Mouse (Mus musculus) CH12.LX (cell line): ENCODE results near the gene Gm45233. TPM values are rescaled to one million over a fixed set of nuclear protein-coding genes. Genes with fewer than 3 reads are reported as not detected.

ENCODE experiments used
- DNase-seq: peaks from one replicate; pipeline ENCODE4 v3.0.0-alpha.2; 2013; ENCODE audit errors: extremely low read depth
- H3K27ac ChIP-seq: 2 replicates; pipeline ENCODE4 v1.5.1; 2012; ENCODE audit warnings: low read depth, mild to moderate bottlenecking, control low read depth, moderate library complexity; ENCODE audit not compliant: insufficient read depth
- H3K27me3 ChIP-seq: replicated peaks from 2 replicates; pipeline ENCODE3; 2012; ENCODE audit warnings: inconsistent platforms
- H3K36me3 ChIP-seq, 2 experiments: replicated peaks in 1 of 2; 2 replicates each; pipeline versions ENCODE3 to v1.6.1; 2012; ENCODE audit warnings: inconsistent platforms in 1 of 2, low read length in 1 of 2, mild to moderate bottlenecking in 1 of 2, mixed read lengths in 1 of 2, moderate library complexity in 1 of 2; ENCODE audit not compliant: control insufficient read depth in 1 of 2, insufficient read depth in 1 of 2
- H3K4me1 ChIP-seq, 2 experiments: 2 replicates each; pipeline ENCODE4 v1.6.1; 2012; ENCODE audit warnings: inconsistent platforms in 1 of 2, moderate library complexity in 1 of 2; ENCODE audit not compliant: insufficient read depth in 2 of 2, control insufficient read depth in 1 of 2
- H3K4me2 ChIP-seq: 2 replicates; pipeline ENCODE4 v1.6.1; 2012; ENCODE audit warnings: low read depth, mild to moderate bottlenecking, control low read depth; ENCODE audit not compliant: poor library complexity, insufficient read depth, severe bottlenecking
- H3K4me3 ChIP-seq, 3 experiments: fragments of 150-350 bp in 1 of 3; sonication (generic) in 1 of 3; replicated peaks in 1 of 3; 2 replicates each; pipeline versions ENCODE3 to v1.5.1; 2011 to 2012; ENCODE audit warnings: low read depth in 2 of 3, low read length in 2 of 3, mild to moderate bottlenecking in 2 of 3, moderate library complexity in 2 of 3, control low read depth in 1 of 3, improper control_type of control experiment in 1 of 3, inconsistent platforms in 1 of 3, mixed read lengths in 1 of 3; ENCODE audit not compliant: poor library complexity in 1 of 3
- H3K79me2 ChIP-seq: replicated peaks from 2 replicates; pipeline ENCODE4 v1.6.1; 2012; ENCODE audit warnings: mild to moderate bottlenecking, moderate library complexity; ENCODE audit not compliant: control insufficient read depth, poor library complexity, insufficient read depth, severe bottlenecking; ENCODE audit errors: extremely low read depth
- H3K9ac ChIP-seq: 2 replicates; pipeline ENCODE4 v1.6.1; 2012; ENCODE audit warnings: low read depth, mild to moderate bottlenecking, control low read depth, moderate library complexity; ENCODE audit not compliant: insufficient read depth
- H3K9me3 ChIP-seq: replicated peaks from 2 replicates; pipeline ENCODE3; 2012; ENCODE audit warnings: low read length, inconsistent platforms, mixed read lengths
- BHLHE40 ChIP-seq: IDR thresholded peaks from 2 replicates; pipeline ENCODE4 v1.6.1; 2011; ENCODE audit warnings: mild to moderate bottlenecking, low read depth, low read length, improper control_type of control experiment
- CHD2 ChIP-seq: IDR thresholded peaks from 2 replicates; pipeline ENCODE4 v1.6.1; 2011; ENCODE audit warnings: low read length, improper control_type of control experiment
- CTCF ChIP-seq, 2 experiments: IDR thresholded peaks in 1 of 2; conservative IDR thresholded peaks in 1 of 2; 2 replicates each; pipeline ENCODE4 v1.5.1; 2011 to 2012; ENCODE audit warnings: low read depth in 2 of 2, low read length in 2 of 2, improper control_type of control experiment in 1 of 2, inconsistent platforms in 1 of 2, mild to moderate bottlenecking in 1 of 2, moderate library complexity in 1 of 2
- E2F4 ChIP-seq: IDR thresholded peaks from 2 replicates; pipeline ENCODE4 v1.6.1; 2011; ENCODE audit warnings: low read depth, low read length, improper control_type of control experiment; ENCODE audit not compliant: insufficient replicate concordance
- ELF1 ChIP-seq: IDR thresholded peaks from 2 replicates; pipeline ENCODE4 v1.6.1; 2014; ENCODE audit warnings: low read depth, mild to moderate bottlenecking, inconsistent platforms, low read length, improper control_type of control experiment
- ETS1 ChIP-seq: conservative IDR thresholded peaks from 2 replicates; pipeline ENCODE4 v1.6.1; 2012; ENCODE audit warnings: low read depth, mild to moderate bottlenecking, inconsistent platforms, low read length, improper control_type of control experiment, moderate library complexity
- HCFC1 ChIP-seq: IDR thresholded peaks from 2 replicates; pipeline ENCODE4 v1.6.1; 2012; ENCODE audit warnings: low read depth, mild to moderate bottlenecking, inconsistent platforms, low read length, improper control_type of control experiment
- IRF4 ChIP-seq: IDR thresholded peaks from 2 replicates; pipeline ENCODE4 v1.6.1; 2014; ENCODE audit warnings: low read depth, mild to moderate bottlenecking, inconsistent platforms, low read length, improper control_type of control experiment
- JUN ChIP-seq: IDR thresholded peaks from 2 replicates; pipeline ENCODE4 v1.6.1; 2011; ENCODE audit warnings: low read depth, mild to moderate bottlenecking, low read length, improper control_type of control experiment, moderate library complexity; ENCODE audit not compliant: insufficient read depth
- MAX ChIP-seq: IDR thresholded peaks from 2 replicates; pipeline ENCODE4 v1.6.1; 2011; ENCODE audit warnings: low read length, improper control_type of control experiment
- MAZ ChIP-seq: IDR thresholded peaks from 2 replicates; pipeline ENCODE4 v1.6.1; 2012; ENCODE audit warnings: low read depth, mild to moderate bottlenecking, inconsistent platforms, low read length, improper control_type of control experiment, moderate library complexity
- MEF2A ChIP-seq: IDR thresholded peaks from 2 replicates; pipeline ENCODE4 v1.6.1; 2014; ENCODE audit warnings: low read depth, mild to moderate bottlenecking, inconsistent platforms, low read length, improper control_type of control experiment, borderline replicate concordance
- MXI1 ChIP-seq: IDR thresholded peaks from 2 replicates; pipeline ENCODE4 v1.6.1; 2011; ENCODE audit warnings: mild to moderate bottlenecking, low read depth, low read length, improper control_type of control experiment
- MYC ChIP-seq: IDR thresholded peaks from 2 replicates; pipeline ENCODE4 v1.6.1; 2011; ENCODE audit warnings: low read depth, mild to moderate bottlenecking, improper control_type of control experiment, low read length
- NELFE ChIP-seq: IDR thresholded peaks from 2 replicates; pipeline ENCODE4 v1.6.1; 2011; ENCODE audit warnings: low read depth, low read length, improper control_type of control experiment
- NRF1 ChIP-seq: IDR thresholded peaks from 2 replicates; pipeline ENCODE4 v1.6.1; 2014; ENCODE audit warnings: low read depth, mild to moderate bottlenecking, inconsistent platforms, low read length, improper control_type of control experiment, moderate library complexity
- PAX5 ChIP-seq: IDR thresholded peaks from 2 replicates; pipeline ENCODE4 v1.6.1; 2012; ENCODE audit warnings: low read length, inconsistent platforms, mixed read lengths
- POLR2A ChIP-seq: IDR thresholded peaks from 2 replicates; pipeline ENCODE4 v1.6.1; 2011; ENCODE audit warnings: low read depth, mild to moderate bottlenecking, improper control_type of control experiment, low read length
- POLR2AphosphoS2 ChIP-seq: IDR thresholded peaks from 2 replicates; pipeline ENCODE4 v1.6.1; 2011; ENCODE audit warnings: low read depth, low read length, improper control_type of control experiment
- RAD21 ChIP-seq: IDR thresholded peaks from 2 replicates; pipeline ENCODE4 v1.6.1; 2011; ENCODE audit warnings: low read depth, mild to moderate bottlenecking, low read length, improper control_type of control experiment, moderate library complexity
- RCOR1 ChIP-seq: conservative IDR thresholded peaks from 2 replicates; pipeline ENCODE4 v1.6.1; 2012; ENCODE audit warnings: low read depth, mild to moderate bottlenecking, inconsistent platforms, low read length, improper control_type of control experiment
- SIN3A ChIP-seq: IDR thresholded peaks from 2 replicates; pipeline ENCODE4 v1.6.1; 2012; ENCODE audit warnings: low read length, improper control_type of control experiment, inconsistent platforms
- TBP ChIP-seq: conservative IDR thresholded peaks from 2 replicates; pipeline ENCODE4 v1.6.1; 2011; ENCODE audit warnings: low read depth, low read length, improper control_type of control experiment
- TCF12 ChIP-seq: IDR thresholded peaks from 2 replicates; pipeline ENCODE4 v1.6.1; 2014; ENCODE audit warnings: low read depth, mild to moderate bottlenecking, inconsistent platforms, low read length, improper control_type of control experiment
- UBTF ChIP-seq: IDR thresholded peaks from 2 replicates; pipeline ENCODE4 v1.6.1; 2012; ENCODE audit warnings: low read depth, mild to moderate bottlenecking, inconsistent platforms, low read length, improper control_type of control experiment, moderate library complexity
- USF1 ChIP-seq: IDR thresholded peaks from 2 replicates; pipeline ENCODE4 v1.6.1; 2014; ENCODE audit warnings: low read depth, mild to moderate bottlenecking, inconsistent platforms, low read length, improper control_type of control experiment
- USF2 ChIP-seq: conservative IDR thresholded peaks from 2 replicates; pipeline ENCODE4 v1.6.1; 2011; ENCODE audit warnings: low read depth, low read length, improper control_type of control experiment
- ZC3H11A ChIP-seq: IDR thresholded peaks from 2 replicates; pipeline ENCODE4 v1.6.1; 2012; ENCODE audit warnings: low read depth, mild to moderate bottlenecking, inconsistent platforms, low read length, improper control_type of control experiment
- ZMIZ1 ChIP-seq: IDR thresholded peaks from 2 replicates; pipeline ENCODE4 v1.6.1; 2012; ENCODE audit warnings: low read depth, mild to moderate bottlenecking, inconsistent platforms, low read length, improper control_type of control experiment
- dilution Hi-C: fragments of 300-500 bp; cut with MboI; formaldehyde crosslinking; loops from 2 replicates; pipeline ENCODE4 v1.14.3; 2020; ENCODE audit warnings: low sequenced_read_pairs; ENCODE audit not compliant: extremely low pct_unique_long_range_greater_than_20kb, extremely low pct_ligation_motif_present
- in situ Hi-C: fragments of 300-500 bp; cut with MboI; formaldehyde crosslinking; loops from 3 replicates; pipeline ENCODE4 v1.14.3; 2019; ENCODE audit warnings: low sequenced_read_pairs, low pct_ligation_motif_present, low pct_unique_long_range_greater_than_20kb, mixed read lengths
- polyA plus RNA-seq: library from polyadenylated mRNA; unstranded; fragments of >175 nt; gene quantifications from 2 replicates; pipeline ENCODE4 v1.2.1, GENCODE M21; 2012; ENCODE audit warnings: low read depth; ENCODE audit not compliant: insufficient read length
- total RNA-seq, 2 experiments: library from RNA; depleted of rRNA; stranded (reverse); fragments of 300-350 nt in 1 of 2; fragments of >200 nt in 1 of 2; gene quantifications; 2 replicates each; pipeline ENCODE4 v1.2.3; 2012 to 2014

Gene Gm45233
- total RNA-seq (2012; rRNA removed) (not detected in 2 replicates), total RNA-seq (2014; rRNA removed) (0.39 TPM in 1 of 2 replicates, not detected in the other), polyA plus RNA-seq (0.66 TPM in 1 of 2 replicates, not detected in the other)

DNA sequence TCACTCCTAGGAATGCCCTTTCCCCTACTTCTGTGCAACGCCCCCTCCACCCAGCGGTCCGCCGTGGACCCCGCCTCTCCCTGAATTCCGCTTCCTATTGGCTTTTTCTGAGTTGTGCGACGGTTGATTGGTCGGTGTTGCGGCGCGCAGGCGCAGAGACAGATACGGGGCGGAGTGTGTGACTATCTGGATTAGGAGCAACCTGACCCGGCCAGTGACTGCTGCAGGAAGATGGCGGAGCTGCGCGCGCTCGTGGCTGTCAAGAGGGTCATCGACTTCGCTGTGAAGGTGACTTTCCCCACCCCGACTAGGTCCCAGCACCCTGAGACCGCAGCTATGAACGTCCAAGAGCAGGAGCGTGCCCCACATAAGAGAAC lies at the start of gene Gm45233, which contains the start of gene Etfb:
Gene Gm45233, plus strand, starts transcription at position 212 of the 377 bp plus-strand sequence.
Gene Etfb, plus strand, starts transcription at position 167 of the 377 bp plus-strand sequence.
- Histone ChIP-seq H3K4me2 (peak within 1 kb of the TSS; percentile 85), H3K79me2 (no peaks in the 10 kb centered on the region; the same call in 1 of the 2 replicates), H3K9me3 (no peaks in the 10 kb centered on the region), H3K4me1 (peaks cover 18 to 56% of the 10 kb centered on the region in 2 experiments), H3K27ac (peak within 1 kb of the TSS; percentile 5; the same call in 1 of the 2 replicates), H3K36me3 (peaks cover 0 to 15% of the 10 kb centered on the region in 2 experiments), H3K27me3 (no peaks in the 10 kb centered on the region), H3K9ac (peak within 1 kb of the TSS; percentile 70), H3K4me3 (peak within 1 kb of the TSS; percentile 63 to 74 (median 65))
- dilution Hi-C loops (no loop called here), in situ Hi-C loops (no loop called here)
- DNase-seq: peak; percentile 97
- TF ChIP-seq USF2 (no peak), MYC (peak; percentile 48; the same call in 1 of the 2 replicates), IRF4 (peak; percentile 34; the same call in 1 of the 2 replicates), SIN3A (peak; percentile 81; the same call in 1 of the 2 replicates), MXI1 (peak; percentile 74; the same call in 1 of the 2 replicates), NELFE (peak; percentile 97), TBP (peak; percentile 84; the same call in 1 of the 2 replicates), BHLHE40 (peak; percentile 10; the same call in 1 of the 2 replicates), ELF1 (0 out of 2 replicates have a peak, but pooled peaks have one; percentile 25), E2F4 (no peak), MEF2A (no peak), HCFC1 (peak; percentile 62), TCF12 (peak; percentile 89), UBTF (no peak), MAZ (0 out of 2 replicates have a peak, but pooled peaks have one; percentile 18), POLR2A (peak; percentile 86), ETS1 (0 out of 2 replicates have a peak, but pooled peaks have one; percentile 11), RAD21 (no peak), CHD2 (peak; percentile 62; the same call in 1 of the 2 replicates), USF1 (no peak), PAX5 (no peak), ZC3H11A (no peak), RCOR1 (no peak), MAX (peak; percentile 72), ZMIZ1 (peak; percentile 93), CTCF (conservative IDR thresholded peaks at IDR 0.05 in 1 of 2, IDR thresholded peaks at IDR 0.05 in 1 of 2; ENCODE audit: low read depth in 2 of 2, low read length in 2 of 2) (no peak), JUN (no peak), POLR2AphosphoS2 (peak; percentile 59; the same call in 1 of the 2 replicates), NRF1 (peak; percentile 98)
- TF ChIP-seq, all 38 proteins: peak for 18
